Mouse (Mus musculus) lung, adult 2 months (tissue): ENCODE data around the gene Tpx2.

Source experiments
- CTCF ChIP-seq: fragments of 200-500 bp; IDR thresholded peaks from 2 replicates; pipeline ENCODE4 v1.5.1; 2011; ENCODE audit warnings: mild to moderate bottlenecking, low read length, control low read depth; ENCODE audit not compliant: insufficient read depth
- POLR2A ChIP-seq: fragments of 200-500 bp; IDR thresholded peaks from 2 replicates; pipeline ENCODE4 v1.6.1; 2011; ENCODE audit warnings: low read depth, mild to moderate bottlenecking, control low read depth, low read length, borderline replicate concordance; ENCODE audit errors: extremely low read depth

DNA sequence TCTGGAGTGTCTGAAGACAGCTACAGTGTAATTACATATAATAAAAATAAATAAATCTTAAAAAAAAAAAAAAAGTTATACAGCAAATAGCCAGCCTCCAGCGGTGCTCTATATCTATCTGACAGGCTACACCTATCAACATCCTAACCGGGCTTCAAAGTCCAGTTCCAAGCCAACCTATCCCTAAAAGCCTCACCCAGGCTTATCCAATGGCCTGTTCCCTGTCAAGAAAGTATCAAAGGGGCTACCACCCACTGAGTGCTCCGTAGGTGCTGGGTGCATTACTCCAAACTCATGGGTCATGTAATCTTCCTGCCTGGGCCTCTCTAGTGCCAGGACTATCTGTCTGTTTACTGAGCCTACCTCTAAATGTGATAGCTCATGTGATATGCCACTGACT, 39.6 kb upstream of the Tpx2 start:
- TF ChIP-seq CTCF (no peak), POLR2A (no peak)
